Comparison of ENCODE assay signal across 9 mouse cellular contexts in genomic region chr19:47325881-47326280, GRCm38 (mm10).
DNase-seq lines count a peak whose midpoint lies in the region; ATAC-seq and TF ChIP-seq lines count a peak whose summit lies in the region.
"Had no signal": no experiment of that assay in that cellular context is flagged by ENCODE, and none has a peak within 500 bp of the region (broad histone marks: within the 10 kb centered on the region; RNA-seq: fewer than 3 reads in every experiment).

No protein-coding gene starts in this region.

- H3K36me3 ChIP-seq in kidney, adult 2 months (ENCODE audit: control insufficient read depth, insufficient read depth, low read length): no peaks in the 10 kb centered on the region
- H3K36me3 ChIP-seq in kidney, embryonic 15.5 days: no peaks in the 10 kb centered on the region
- no peaks in the 10 kb centered on the region for H3K36me3 ChIP-seq in limb, embryonic 10.5 days
- H3K36me3 ChIP-seq: midbrain, embryonic 12.5 days had no signal

- H3K4me2 ChIP-seq in kidney, embryonic 15.5 days: no peak overlapping the region
- H3K4me2 ChIP-seq: midbrain, embryonic 12.5 days had no signal

- H3K9ac ChIP-seq in kidney, embryonic 15.5 days: no peak overlapping the region
- H3K9ac ChIP-seq: midbrain, embryonic 12.5 days had no signal

- no peak overlapping the region for H3K4me3 ChIP-seq in kidney, adult 2 months (ENCODE audit: insufficient read depth, low read depth, low read length)
- H3K4me3 ChIP-seq in kidney, embryonic 15.5 days (replicated peaks): no peak overlapping the region
- no peak overlapping the region for H3K4me3 ChIP-seq in limb, embryonic 10.5 days
- H3K4me3 ChIP-seq: midbrain, embryonic 12.5 days had no signal

- H3K4me1 ChIP-seq in kidney, adult 2 months (ENCODE audit: control insufficient read depth, insufficient read depth, low read length): peaks cover 6% of the 10 kb centered on the region; the same call in 1 of the 2 replicates
- H3K4me1 ChIP-seq in kidney, embryonic 15.5 days: peaks cover 48% of the 10 kb centered on the region
- peaks cover 75% of the 10 kb centered on the region for H3K4me1 ChIP-seq in limb, embryonic 10.5 days

- peak; percentile 57 for DNase-seq in CD4-positive, CD25-positive, alpha-beta regulatory T cell, adult 2 months (ENCODE audit: low read depth, low spot score)
- DNase-seq in kidney, adult 2 months: peak; percentile 58
- DNase-seq in brain, embryonic 14.5 days (ENCODE audit: low read depth): peak; percentile 40
- no peak for DNase-seq in limb, embryonic 10.5 days (ENCODE audit: low spot score)
- peak; percentile 73 for DNase-seq in testis, postnatal 10 days (ENCODE audit: low spot score)
- no peak for DNase-seq in layer of hippocampus, postnatal 14 days (ENCODE audit: low spot score in 2 of 2)

- H3K27me3 ChIP-seq in kidney, adult 2 months (replicated peaks; ENCODE audit: control insufficient read depth, insufficient read depth, low read length): no peaks in the 10 kb centered on the region
- no peaks in the 10 kb centered on the region for H3K27me3 ChIP-seq in kidney, embryonic 15.5 days
- no peaks in the 10 kb centered on the region for H3K27me3 ChIP-seq in limb, embryonic 10.5 days (ENCODE audit: low read depth, poor library complexity, severe bottlenecking)
- H3K27me3 ChIP-seq: midbrain, embryonic 12.5 days had no signal

- peak; percentile 31 for TF ChIP-seq CTCF in kidney, adult 2 months (conservative IDR thresholded peaks at IDR 0.05; ENCODE audit: insufficient read depth, insufficient read length, low read depth, low read length)
- peak; percentile 53; the same call in 1 of the 2 replicates for TF ChIP-seq CTCF in brain, embryonic 14.5 days (IDR thresholded peaks at IDR 0.05; ENCODE audit: borderline replicate concordance, extremely low read depth, insufficient read depth, insufficient read length)

- ATAC-seq in CD4-positive, CD25-positive, alpha-beta regulatory T cell, adult 4 months: no peak
- ATAC-seq in kidney, embryonic 15.5 days (replicated peaks; ENCODE audit: low FRiP score): no peak

- WGBS in kidney, adult 2 months: 50% methylated on average over 5 of the region's 5 CpGs
- 42% methylated on average over 5 of the region's 5 CpGs for WGBS in kidney, embryonic 15.5 days
- WGBS in limb, embryonic 10.5 days: 56% methylated on average over 5 of the region's 5 CpGs

- no peaks in the 10 kb centered on the region for H3K9me3 ChIP-seq in kidney, embryonic 15.5 days (replicated peaks)
- no peaks in the 10 kb centered on the region for H3K9me3 ChIP-seq in limb, embryonic 10.5 days (replicated peaks)
- H3K9me3 ChIP-seq: midbrain, embryonic 12.5 days had no signal

- H3K27ac ChIP-seq in kidney, adult 2 months (ENCODE audit: insufficient read depth, low read depth, low read length): no peak overlapping the region
- no peak overlapping the region for H3K27ac ChIP-seq in kidney, embryonic 15.5 days
- peak overlapping the region; percentile 12; the same call in 1 of the 2 replicates for H3K27ac ChIP-seq in limb, embryonic 10.5 days
- H3K27ac ChIP-seq: midbrain, embryonic 12.5 days had no signal

- TF ChIP-seq POLR2A in kidney, adult 2 months (IDR thresholded peaks at IDR 0.05; ENCODE audit: low read depth, low read length): no peak
- TF ChIP-seq POLR2A in brain, embryonic 14.5 days (IDR thresholded peaks at IDR 0.05; ENCODE audit: borderline replicate concordance, extremely low read depth, insufficient read depth, insufficient read length, poor library complexity, severe bottlenecking): no peak

Comparison
In these comparisons a context has a peak if more than half of its experiments do, and no peak if none do; other contexts are left out.
1. DNase-seq: peak in CD4-positive, CD25-positive, alpha-beta regulatory T cell, adult 2 months (single experiment), kidney, adult 2 months (single experiment), brain, embryonic 14.5 days (single experiment) and testis, postnatal 10 days (single experiment); none in limb, embryonic 10.5 days (single experiment) and layer of hippocampus, postnatal 14 days (0 of 2).